Mouse (Mus musculus) ES-E14 (cell line): ENCODE results near the gene Rabep1.

ENCODE experiments used
- MAFK ChIP-seq: IDR thresholded peaks from 2 replicates; pipeline ENCODE4 v1.6.1; 2014; ENCODE audit warnings: mild to moderate bottlenecking, low read depth, low read length, inconsistent platforms; ENCODE audit not compliant: insufficient read depth
- ZNF384 ChIP-seq: IDR thresholded peaks from 2 replicates; pipeline ENCODE4 v1.6.1; 2012; ENCODE audit warnings: low read depth, low read length, inconsistent platforms

- no peak for TF ChIP-seq MAFK
- TF ChIP-seq ZNF384, result no peak
Observed at GRCm38 (mm10) chr11:70954711-70955110, 110.1 kb downstream of the Rabep1 start.
